Mouse (Mus musculus): ENCODE results near the gene Mybpc2.

Mybpc2 gene

GRCm38 (mm10) chr7:44525126-44525832 is 823 bp upstream of the Mybpc2 start:
- Histone ChIP-seq H3K4me3 (replicated peaks; ENCODE audit: low read length) (peak overlapping the region; percentile 71), H3K4me1 (replicated peaks; ENCODE audit: low read depth, low read length) (peaks cover 88% of the 10 kb centered on the region), H3K9me3 (ENCODE audit: low read length) (no peaks in the 10 kb centered on the region), H3K36me3 (ENCODE audit: insufficient read depth, low read length) (no peaks in the 10 kb centered on the region), H3K27me3 (ENCODE audit: insufficient read depth, low read length) (peaks cover 35% of the 10 kb centered on the region)
- no peak for TF ChIP-seq NANOG (IDR thresholded peaks at IDR 0.05; ENCODE audit: borderline replicate concordance, low read length)
- no peak for TF ChIP-seq POU5F1 (IDR thresholded peaks at IDR 0.05; ENCODE audit: borderline replicate concordance, low read length)

DNA sequence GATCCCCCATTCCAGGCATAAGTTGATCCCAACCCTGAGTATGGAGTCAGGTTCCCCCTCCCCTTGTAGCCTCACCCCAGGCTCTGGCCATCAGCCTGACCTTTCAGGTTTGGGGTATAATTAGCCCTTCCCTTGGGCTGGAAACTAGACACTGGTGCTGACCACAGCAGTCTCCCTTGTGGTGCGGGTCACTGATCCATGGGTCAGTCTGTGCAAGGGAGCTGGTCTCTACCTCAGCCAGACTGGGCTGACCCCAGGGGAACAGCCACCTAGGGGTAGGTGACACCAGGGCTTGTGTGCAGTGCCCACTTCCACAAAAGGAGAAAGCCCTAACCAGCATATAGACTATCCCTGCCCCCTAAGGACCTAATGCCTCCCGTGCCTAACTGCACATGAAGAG is 1.4 kb downstream of the Mybpc2 start:
- Histone ChIP-seq H3K4me3 (replicated peaks; ENCODE audit: low read length) (no peak overlapping the region), H3K9me3 (ENCODE audit: low read length) (no peaks in the 10 kb centered on the region), H3K36me3 (ENCODE audit: insufficient read depth, low read length) (no peaks in the 10 kb centered on the region), H3K4me1 (replicated peaks; ENCODE audit: low read depth, low read length) (peaks cover 71% of the 10 kb centered on the region), H3K27me3 (ENCODE audit: insufficient read depth, low read length) (peaks cover 27% of the 10 kb centered on the region)
- TF ChIP-seq POU5F1 (IDR thresholded peaks at IDR 0.05; ENCODE audit: borderline replicate concordance, low read length) (no peak), NANOG (IDR thresholded peaks at IDR 0.05; ENCODE audit: borderline replicate concordance, low read length) (no peak), CTCF (conservative IDR thresholded peaks at IDR 0.05; ENCODE audit: low read length) (no peak)

DNA sequence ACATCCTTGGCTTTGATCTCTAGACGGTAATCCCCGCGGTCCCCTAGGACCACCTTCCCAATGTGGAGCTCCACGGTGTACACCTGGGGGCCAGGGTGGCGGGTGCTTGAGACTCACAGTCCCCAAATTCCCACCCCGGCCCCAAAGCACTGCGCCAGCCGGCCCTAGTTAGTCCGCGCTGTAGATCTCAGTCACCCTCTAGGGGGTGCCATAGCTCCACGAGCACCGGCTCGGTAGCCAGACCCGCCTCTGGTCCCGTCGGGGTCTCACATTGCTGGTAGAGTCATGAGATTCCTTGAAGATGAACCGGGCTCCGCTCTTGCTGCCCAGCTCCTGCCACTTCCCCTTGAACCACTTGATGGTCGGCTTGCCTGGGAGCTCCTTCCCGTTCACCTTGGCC is 2.7 kb downstream of the Mybpc2 start:
- no peaks in the 10 kb centered on the region for H3K9me3 ChIP-seq (ENCODE audit: low read length)
- H3K4me1 ChIP-seq (replicated peaks; ENCODE audit: low read depth, low read length): peaks cover 57% of the 10 kb centered on the region
- peaks cover 34% of the 10 kb centered on the region for H3K27me3 ChIP-seq (ENCODE audit: insufficient read depth, low read length)
- H3K36me3 ChIP-seq (ENCODE audit: insufficient read depth, low read length): no peaks in the 10 kb centered on the region
- peak overlapping the region; percentile 76 for H3K4me3 ChIP-seq (replicated peaks; ENCODE audit: low read length)
- TF ChIP-seq CTCF (conservative IDR thresholded peaks at IDR 0.05; ENCODE audit: low read length) (peak; percentile 61), NANOG (IDR thresholded peaks at IDR 0.05; ENCODE audit: borderline replicate concordance, low read length) (no peak), POU5F1 (IDR thresholded peaks at IDR 0.05; ENCODE audit: borderline replicate concordance, low read length) (no peak)

DNA sequence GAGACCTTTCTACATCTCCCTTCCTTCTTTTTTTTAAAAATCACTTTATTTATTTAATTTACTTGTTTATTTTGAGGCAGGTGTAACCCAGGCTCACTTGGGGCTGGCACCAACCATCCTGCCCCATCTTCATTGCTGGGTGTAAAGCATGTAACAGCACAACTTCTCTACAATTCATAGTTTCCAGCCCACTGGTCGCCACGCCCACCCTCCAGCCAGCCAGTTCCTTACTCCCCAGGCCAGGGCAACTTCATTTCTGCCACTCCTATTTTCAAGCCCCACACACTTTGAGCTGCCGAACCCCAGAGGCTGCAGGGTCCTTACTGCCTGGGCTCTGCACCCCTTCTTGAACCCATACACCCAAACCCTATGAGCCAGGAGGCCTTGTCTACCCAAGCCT is 3.5 kb downstream of the Mybpc2 start:
- no peak overlapping the region for H3K4me3 ChIP-seq (replicated peaks; ENCODE audit: low read length)
- no peaks in the 10 kb centered on the region for H3K36me3 ChIP-seq (ENCODE audit: insufficient read depth, low read length)
- no peak for TF ChIP-seq NANOG (IDR thresholded peaks at IDR 0.05; ENCODE audit: borderline replicate concordance, low read length)
- TF ChIP-seq CTCF (conservative IDR thresholded peaks at IDR 0.05; ENCODE audit: low read length): no peak
- no peak for TF ChIP-seq POU5F1 (IDR thresholded peaks at IDR 0.05; ENCODE audit: borderline replicate concordance, low read length)
- H3K4me1 ChIP-seq (replicated peaks; ENCODE audit: low read depth, low read length): peaks cover 50% of the 10 kb centered on the region
- peaks cover 41% of the 10 kb centered on the region for H3K27me3 ChIP-seq (ENCODE audit: insufficient read depth, low read length)
- no peaks in the 10 kb centered on the region for H3K9me3 ChIP-seq (ENCODE audit: low read length)

GRCm38 (mm10) chr7:44519240-44519913 is 5.1 kb downstream of the Mybpc2 start:
- TF ChIP-seq NANOG (IDR thresholded peaks at IDR 0.05; ENCODE audit: borderline replicate concordance, low read length) (no peak), POU5F1 (IDR thresholded peaks at IDR 0.05; ENCODE audit: borderline replicate concordance, low read length) (no peak), CTCF (conservative IDR thresholded peaks at IDR 0.05; ENCODE audit: low read length) (peak; percentile 70)
- Histone ChIP-seq H3K4me1 (replicated peaks; ENCODE audit: low read depth, low read length) (peaks cover 34% of the 10 kb centered on the region), H3K9me3 (ENCODE audit: low read length) (no peaks in the 10 kb centered on the region), H3K36me3 (ENCODE audit: insufficient read depth, low read length) (no peaks in the 10 kb centered on the region), H3K27me3 (ENCODE audit: insufficient read depth, low read length) (peaks cover 54% of the 10 kb centered on the region), H3K4me3 (replicated peaks; ENCODE audit: low read length) (no peak overlapping the region)

- Histone ChIP-seq H3K4me3 (replicated peaks; ENCODE audit: low read length) (no peak overlapping the region), H3K4me1 (replicated peaks; ENCODE audit: low read depth, low read length) (peaks cover 29% of the 10 kb centered on the region), H3K36me3 (ENCODE audit: insufficient read depth, low read length) (no peaks in the 10 kb centered on the region), H3K27me3 (ENCODE audit: insufficient read depth, low read length) (peaks cover 11% of the 10 kb centered on the region), H3K9me3 (ENCODE audit: low read length) (no peaks in the 10 kb centered on the region)
- TF ChIP-seq CTCF (conservative IDR thresholded peaks at IDR 0.05; ENCODE audit: low read length) (no peak), NANOG (IDR thresholded peaks at IDR 0.05; ENCODE audit: borderline replicate concordance, low read length) (no peak), POU5F1 (IDR thresholded peaks at IDR 0.05; ENCODE audit: borderline replicate concordance, low read length) (no peak)
Measured at GRCm38 (mm10) chr7:44507491-44507890, 17.0 kb downstream of the Mybpc2 start.

- no peaks in the 10 kb centered on the region for H3K27me3 ChIP-seq (ENCODE audit: insufficient read depth, low read length)
- H3K4me1 ChIP-seq (replicated peaks; ENCODE audit: low read depth, low read length): peaks cover 62% of the 10 kb centered on the region
- no peaks in the 10 kb centered on the region for H3K9me3 ChIP-seq (ENCODE audit: low read length)
- H3K4me3 ChIP-seq (replicated peaks; ENCODE audit: low read length): no peak overlapping the region
- H3K36me3 ChIP-seq (ENCODE audit: insufficient read depth, low read length): no peaks in the 10 kb centered on the region
- TF ChIP-seq NANOG (IDR thresholded peaks at IDR 0.05; ENCODE audit: borderline replicate concordance, low read length): no peak
- peak; percentile 54 for TF ChIP-seq CTCF (conservative IDR thresholded peaks at IDR 0.05; ENCODE audit: low read length)
Measured at GRCm38 (mm10) chr7:44501563-44502115, 22.8 kb downstream of the Mybpc2 start.

- Histone ChIP-seq H3K9me3 (ENCODE audit: low read length) (no peaks in the 10 kb centered on the region), H3K27me3 (ENCODE audit: insufficient read depth, low read length) (no peaks in the 10 kb centered on the region), H3K4me3 (replicated peaks; ENCODE audit: low read length) (peak overlapping the region; percentile 43), H3K4me1 (replicated peaks; ENCODE audit: low read depth, low read length) (peaks cover 58% of the 10 kb centered on the region), H3K36me3 (ENCODE audit: insufficient read depth, low read length) (no peaks in the 10 kb centered on the region)
- no peak for TF ChIP-seq POU5F1 (IDR thresholded peaks at IDR 0.05; ENCODE audit: borderline replicate concordance, low read length)
- TF ChIP-seq NANOG (IDR thresholded peaks at IDR 0.05; ENCODE audit: borderline replicate concordance, low read length): no peak
- TF ChIP-seq CTCF (conservative IDR thresholded peaks at IDR 0.05; ENCODE audit: low read length): no peak
Measured at GRCm38 (mm10) chr7:44500046-44500445, 24.4 kb downstream of the Mybpc2 start.
